Mouse (Mus musculus) granulocyte monocyte progenitor cell, adult 5-6 weeks (primary cell): ENCODE measurements around the gene Thrsp. TPM values are rescaled to one million over a fixed set of nuclear protein-coding genes. Genes with fewer than 3 reads are reported as not detected.
A peak's percentile ranks its signal among the peaks of the same experiment; 100 is the strongest.
"Not testable (repeated sequence)": the region's sequence is repeated elsewhere in the genome, so short reads cannot be mapped to it uniquely, and the experiment has no call there.

ENCODE experiments used
- ATAC-seq: replicated peaks from 2 replicates; pipeline ENCODE4 v1.8.0; 2016; ENCODE audit warnings: mild to moderate bottlenecking, moderate TSS enrichment, inconsistent platforms; ENCODE audit not compliant: poor library complexity, severe bottlenecking
- total RNA-seq, 2 experiments: library from RNA; stranded (forward) in 1 of 2; stranded (reverse) in 1 of 2; fragments of 200-712, 200-1000 nt in 1 of 2; fragments of >200 nt in 1 of 2; fragmentation: Nextera tagmentation in 1 of 2; gene quantifications; 2 replicates each; pipeline ENCODE4 v1.2.3; 2014 to 2017

Thrsp gene
- total RNA-seq (2014; fragmentation: Nextera tagmentation) (not detected in 2 replicates), total RNA-seq (2017) (not detected in 2 replicates)

DNA sequence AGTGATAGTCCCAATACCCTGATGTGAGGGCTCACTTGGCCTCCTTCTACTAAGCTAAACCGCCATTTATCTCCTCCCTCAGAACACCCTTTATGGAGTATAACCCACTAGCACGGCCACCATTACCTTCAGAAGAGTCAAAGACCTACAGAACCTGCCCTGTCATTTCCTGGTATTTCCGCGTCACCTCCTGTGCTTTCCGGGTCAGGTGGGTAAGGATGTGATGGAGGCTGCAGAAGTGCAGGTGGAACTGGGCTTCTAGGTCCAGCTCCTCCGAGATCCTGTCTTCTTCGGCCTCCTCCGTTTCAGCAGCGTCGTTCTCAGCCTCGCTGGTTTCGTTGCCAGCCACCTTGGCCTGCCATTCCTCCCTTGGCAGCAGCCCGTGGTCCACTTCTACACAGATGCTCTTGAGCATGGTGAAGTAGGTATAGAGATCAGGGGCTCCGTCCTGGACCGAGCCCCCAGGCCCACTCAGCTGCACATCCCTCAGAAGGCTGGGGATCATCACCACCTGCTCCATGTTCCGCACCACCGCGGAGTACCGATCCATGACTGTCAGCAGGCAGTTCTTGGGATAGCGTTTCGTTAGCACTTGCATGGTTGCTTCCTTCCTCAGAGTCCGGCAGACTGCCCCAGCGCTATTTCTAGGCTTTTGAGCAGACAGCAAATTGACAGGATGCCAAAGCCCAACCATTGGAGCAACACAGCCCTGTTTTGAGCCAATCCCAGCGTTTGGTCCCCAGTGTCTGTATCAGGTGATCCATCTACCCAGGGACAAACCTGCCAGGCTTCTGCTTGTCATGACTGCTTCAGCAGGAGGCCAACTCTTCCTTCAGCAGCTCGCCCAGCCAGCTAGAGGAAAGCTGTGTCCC is at the start of gene Thrsp:
Thrsp (minus strand) TSS at position 825 of the 872 bp plus-strand sequence.
- ATAC-seq: no peak

DNA sequence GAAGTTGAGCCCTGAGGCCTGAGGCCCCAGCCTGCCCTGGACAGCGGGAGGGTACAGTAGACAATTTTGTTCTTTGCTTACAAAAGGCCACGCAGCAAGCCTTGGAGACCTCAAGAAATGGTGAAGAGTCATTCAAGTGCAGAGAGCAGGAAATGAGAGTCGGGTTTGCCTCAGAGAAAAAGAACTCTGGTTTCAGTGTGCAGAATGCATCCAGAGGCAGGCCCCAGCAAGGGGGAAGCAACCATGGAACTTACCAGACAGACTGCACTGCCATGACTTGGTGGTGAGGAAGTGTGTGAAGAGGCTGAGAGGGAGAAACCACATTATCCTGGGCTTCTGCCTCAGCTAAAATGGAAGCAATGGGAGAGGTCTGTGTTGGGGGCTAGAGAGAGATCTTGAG is 38.0 kb upstream of the Thrsp start:
- ATAC-seq: peak; percentile 54

DNA sequence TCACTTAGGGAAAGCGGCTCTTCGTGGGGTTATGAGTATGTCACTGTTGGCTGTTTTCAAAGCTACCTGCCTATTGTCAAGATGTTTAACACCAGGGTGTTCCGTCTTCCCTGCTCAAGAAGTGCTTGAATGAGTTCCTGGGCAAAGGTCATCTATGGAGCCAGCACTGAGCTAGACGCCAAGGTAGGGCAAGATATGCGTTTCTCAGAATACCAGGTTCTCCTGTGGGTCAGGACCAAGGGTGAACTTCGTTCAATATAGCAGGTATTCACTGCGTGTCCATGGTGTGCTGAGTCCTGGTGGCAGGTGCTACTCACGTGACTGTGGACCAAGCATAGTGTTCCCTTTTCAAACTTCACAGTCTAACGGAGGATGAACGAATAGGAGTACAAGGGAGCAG is 37.3 kb upstream of the Thrsp start:
- ATAC-seq: no peak

DNA sequence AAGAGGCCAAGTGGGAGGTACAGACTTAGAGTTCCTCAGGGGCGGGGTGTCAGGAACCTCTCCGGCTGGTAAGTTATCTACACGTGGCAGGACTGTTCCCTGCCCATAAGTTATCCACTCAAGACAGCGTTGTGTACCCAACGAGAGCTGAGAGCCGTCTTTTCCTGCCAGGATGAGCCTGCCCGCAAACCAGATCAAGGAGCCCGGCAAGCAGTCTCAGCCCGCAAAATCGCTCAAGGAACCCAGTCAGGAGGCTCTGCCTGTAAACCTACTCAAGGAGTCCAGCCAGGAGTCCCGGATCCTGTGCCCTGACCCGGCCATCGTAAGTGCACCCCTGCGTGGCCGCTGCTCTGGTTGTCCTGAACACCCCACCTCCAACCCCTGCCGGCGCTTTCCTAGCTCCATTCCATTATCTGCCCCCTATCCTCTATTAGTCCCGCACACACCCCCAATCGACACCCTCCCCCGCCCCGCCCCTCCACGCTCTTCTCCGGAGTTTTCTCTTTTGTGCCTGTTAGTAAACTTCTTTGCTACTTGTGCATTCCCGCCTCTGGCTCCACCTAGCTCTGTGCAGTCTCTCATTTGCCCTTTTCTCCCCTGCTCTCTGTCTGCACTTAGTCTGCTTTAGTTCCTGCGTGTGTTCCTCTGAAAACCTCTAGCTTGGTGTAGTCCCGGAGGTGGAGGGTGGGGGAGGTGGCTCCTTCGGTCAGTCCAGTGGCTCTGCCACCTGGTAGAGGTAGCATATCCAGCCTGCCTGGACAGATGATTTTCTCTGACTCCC is 35.8 kb upstream of the Thrsp start:
- ATAC-seq: peak; percentile 71

DNA sequence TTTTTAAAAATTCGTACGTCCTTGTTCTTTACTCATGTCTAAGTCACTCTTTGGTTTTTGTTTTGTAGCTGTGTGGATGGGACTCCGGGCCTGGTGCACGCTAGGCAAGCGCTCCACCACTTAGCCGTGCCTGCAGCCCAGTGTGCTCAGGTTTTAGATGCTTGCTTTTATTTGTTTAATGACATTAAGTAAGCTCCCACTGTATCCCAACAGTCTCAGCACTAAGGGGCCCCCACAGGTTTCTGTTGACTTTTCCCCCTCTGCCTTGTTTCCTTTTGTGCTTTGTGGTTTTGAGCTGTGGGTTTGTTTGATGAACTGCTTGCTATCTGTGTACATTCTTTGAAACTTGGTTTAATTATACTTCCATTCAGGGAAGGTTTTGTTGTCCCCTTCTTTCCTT is 34.7 kb upstream of the Thrsp start:
- no peak for ATAC-seq

DNA sequence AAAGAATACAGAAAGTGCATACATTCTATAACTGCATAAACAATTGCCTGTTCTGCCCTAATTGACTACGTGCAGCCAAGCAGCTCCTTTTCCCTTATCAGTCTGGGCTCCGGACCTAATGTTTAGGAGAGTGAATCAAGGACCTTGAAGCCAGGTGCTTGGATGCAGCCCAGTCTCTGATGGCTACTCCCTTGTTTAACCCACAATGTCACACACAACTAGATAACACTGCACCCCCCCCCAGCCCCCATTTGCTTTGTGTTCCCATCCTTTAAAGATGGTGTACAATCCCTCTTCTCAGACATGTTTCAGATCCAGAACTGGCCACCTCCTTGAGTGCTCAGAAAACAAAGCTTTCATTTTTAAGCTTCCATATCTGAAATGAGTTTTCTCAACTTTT is 33.5 kb upstream of the Thrsp start, which contains the start of gene Kctd14:
Kctd14 (plus strand) TSS at position 301 of the 400 bp plus-strand sequence.
- ATAC-seq: not testable (repeated sequence)

DNA sequence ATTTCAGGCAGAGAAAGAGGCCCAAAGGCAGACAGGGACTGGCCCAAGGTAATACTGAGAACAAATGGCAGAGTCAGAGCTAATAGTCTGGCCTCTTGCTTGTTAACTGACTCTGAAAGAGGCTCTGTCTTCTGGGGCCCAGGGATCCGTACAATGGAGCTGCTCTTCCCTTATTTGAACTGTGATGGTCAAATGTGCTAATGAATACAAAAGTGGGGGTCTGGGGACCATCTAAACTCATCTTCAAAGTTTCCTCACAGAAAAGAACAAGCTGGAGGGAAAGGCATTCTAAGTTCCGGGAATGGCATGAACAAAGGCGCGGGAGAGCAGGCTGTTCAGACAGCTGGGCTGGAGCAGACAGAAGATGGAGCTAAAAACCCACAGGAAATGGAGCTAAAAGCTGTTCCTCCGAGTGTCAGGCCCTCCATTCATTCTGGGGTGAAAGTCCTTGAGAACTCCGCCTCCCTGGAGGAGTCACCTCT is 29.6 kb upstream of the Thrsp start:
- ATAC-seq: no peak

DNA sequence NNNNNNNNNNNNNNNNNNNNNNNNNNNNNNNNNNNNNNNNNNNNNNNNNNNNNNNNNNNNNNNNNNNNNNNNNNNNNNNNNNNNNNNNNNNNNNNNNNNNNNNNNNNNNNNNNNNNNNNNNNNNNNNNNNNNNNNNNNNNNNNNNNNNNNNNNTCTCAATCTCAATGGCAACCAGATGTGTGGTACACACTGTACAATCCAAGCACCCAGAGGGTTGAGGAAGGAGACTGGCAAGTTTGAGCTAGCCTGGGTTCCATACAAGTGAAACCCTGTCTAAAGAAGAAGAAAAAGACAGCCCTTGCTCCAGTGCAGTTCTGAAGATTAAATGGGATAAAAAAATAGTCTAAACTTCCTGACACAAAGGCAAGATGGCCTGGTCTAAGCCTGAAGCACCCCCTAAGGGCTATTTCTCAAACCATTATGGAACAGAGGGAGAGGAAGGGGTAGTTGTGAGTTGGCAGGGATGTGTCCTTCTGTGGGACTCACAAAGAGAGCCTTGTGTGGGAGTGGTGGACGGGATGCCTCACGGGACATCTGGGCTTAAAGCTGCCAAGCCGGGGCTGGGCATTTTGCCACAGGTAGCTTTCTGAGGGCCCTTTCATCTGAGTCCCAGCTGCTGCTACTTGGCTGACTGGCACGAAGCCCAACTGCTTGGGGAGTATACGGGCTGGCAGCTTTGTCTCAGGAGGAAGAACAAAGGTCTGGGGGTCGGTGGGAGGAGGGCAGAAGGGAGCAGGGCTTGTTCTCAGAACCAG is 28.8 kb upstream of the Thrsp start:
- peak; percentile 9; the same call in 1 of the 2 replicates for ATAC-seq

DNA sequence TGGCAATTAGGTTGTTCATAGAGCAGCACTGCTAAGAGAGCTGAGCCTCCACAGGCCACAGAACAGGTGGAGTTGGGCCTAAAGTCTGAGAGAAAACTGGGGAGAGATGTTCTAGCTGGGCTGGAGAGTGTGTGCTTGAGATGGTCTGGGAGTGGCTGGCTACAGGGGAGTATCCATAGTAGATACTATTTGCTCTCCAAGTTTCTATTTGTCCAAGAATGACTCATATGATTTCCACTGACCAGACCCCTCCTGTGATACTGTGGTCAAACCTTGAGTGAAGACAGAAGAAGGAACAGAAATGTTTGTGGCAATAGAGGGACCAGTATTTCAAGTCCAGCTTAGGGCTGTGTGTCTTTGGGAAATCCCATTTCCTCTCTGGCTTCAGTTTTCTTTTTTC is 21.5 kb upstream of the Thrsp start:
- ATAC-seq: peak; percentile 42; the same call in 1 of the 2 replicates

DNA sequence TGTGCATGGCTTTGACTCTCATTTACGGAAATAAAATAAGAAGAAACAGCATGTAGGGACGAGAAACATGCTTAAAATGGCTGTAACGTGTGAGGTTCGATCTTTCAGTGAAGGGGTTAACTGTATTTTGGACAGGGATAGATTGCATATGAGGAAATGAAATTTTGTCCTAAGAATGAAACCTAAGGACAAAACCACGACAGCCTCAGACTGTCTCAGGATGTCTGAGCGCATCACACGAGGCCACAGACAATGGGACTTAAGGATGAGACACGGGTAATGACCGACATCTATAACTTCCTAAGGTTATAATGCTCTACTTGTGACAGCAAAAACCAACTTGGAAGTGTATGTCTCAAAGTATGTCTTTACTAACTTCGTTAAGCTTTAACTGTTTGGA is 17.0 kb upstream of the Thrsp start:
- ATAC-seq: peak; percentile 77

DNA sequence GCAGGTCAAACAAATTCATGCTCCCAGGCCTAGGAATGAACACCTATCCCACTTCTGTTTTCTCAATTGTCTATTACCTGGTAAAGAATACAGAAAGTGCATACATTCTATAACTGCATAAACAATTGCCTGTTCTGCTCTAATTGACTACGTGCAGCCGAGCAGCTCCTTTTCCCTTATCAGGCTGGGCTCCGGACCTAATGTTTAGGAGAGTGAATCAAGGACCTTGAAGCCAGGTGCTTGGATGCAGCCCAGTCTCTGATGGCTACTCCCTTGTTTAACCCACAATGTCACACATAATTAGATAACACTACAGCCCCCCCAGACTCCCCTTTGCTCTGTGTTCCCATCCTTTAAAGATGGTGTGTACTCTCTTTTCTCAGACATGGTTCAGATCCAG is 16.0 kb upstream of the Thrsp start:
- not testable (repeated sequence) for ATAC-seq

DNA sequence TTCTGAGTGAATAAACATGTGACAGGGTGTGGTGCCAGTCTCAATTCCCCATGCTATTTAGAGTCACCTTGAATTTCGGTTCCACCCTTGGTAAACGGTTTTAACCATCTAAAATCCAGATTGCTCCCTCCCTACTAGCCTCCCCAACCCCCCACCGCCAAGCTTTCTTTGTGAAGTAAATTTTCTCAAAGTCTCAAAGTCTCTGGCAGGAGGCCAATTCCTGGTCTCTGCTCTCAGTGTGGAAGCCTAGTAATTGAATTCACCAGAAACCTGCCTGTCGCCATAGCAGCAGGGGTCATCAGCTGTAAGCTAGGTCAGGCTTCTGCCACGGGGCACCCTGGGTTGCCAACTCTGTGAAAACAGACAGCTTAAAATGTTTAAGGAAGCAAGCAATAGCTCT is 12.2 kb upstream of the Thrsp start:
- ATAC-seq: peak; percentile 36

DNA sequence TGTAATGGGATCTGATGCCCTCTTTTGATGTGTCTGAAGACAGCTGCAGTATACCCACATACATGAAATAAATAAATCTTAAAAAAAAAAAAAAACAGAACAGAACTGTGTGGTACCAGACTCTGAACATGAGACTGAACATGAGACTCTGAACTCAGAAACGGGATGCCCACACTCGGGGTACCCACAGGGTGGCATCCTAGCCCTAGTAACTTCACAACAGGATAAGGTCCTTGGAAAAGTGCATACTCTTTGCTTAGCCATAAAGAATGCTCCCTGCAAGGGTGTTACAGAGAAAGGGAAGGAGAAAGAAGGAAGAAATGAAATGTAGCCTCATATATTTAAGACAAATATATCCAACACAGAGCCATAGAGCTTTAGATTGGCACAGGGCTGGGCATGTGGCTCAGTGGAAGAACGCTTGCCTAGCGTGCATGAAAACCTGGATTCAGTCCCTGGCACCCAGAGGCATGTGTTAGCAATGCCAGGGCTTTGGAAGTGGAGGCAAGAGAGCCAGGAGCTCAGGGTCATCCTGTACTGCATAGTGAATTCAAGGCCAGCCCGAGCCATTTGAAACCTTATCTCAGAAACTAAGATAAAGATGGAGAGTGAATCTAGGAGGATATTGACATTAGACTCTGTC is 10.4 kb upstream of the Thrsp start:
- no peak for ATAC-seq

DNA sequence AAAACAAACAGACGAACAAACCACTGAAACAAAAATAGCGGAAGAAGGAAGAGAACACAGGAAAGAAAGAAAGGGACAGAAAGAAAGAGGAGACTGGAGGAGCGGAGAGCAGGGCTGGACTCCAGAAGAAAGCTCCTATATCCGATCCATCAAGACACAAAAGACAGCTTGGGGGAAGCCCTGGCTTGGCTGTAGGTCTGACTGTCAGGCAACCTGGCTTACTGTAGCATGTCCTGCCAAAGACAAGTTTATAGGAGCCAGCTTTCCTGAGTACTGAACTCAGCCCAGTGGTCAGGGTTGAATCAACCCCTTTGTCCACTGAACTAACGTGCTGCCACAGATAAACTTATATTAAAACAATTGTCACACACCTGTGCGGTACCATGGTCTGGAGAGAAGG is 9.8 kb upstream of the Thrsp start:
- no peak for ATAC-seq

DNA sequence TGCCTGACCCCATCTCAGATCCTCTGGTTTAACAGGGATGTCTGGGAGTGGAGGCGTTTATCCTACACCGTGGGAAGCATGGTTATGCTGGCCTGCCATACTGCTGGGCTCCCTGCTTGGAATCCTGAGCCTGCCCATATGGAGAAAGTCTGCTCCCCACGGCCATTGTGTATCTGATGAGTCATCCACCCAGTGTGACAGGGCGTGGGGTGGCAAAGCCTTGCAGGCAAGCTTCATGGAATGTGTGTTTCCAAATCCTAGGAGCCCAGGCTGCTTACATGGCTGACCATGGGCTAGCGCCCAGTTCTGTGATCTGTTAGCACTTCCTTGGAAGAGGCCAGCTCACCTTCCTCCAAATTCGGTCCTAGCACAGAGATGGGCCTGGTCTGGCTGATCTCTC is 9.0 kb upstream of the Thrsp start:
- no peak; the same call in 1 of the 2 replicates for ATAC-seq

DNA sequence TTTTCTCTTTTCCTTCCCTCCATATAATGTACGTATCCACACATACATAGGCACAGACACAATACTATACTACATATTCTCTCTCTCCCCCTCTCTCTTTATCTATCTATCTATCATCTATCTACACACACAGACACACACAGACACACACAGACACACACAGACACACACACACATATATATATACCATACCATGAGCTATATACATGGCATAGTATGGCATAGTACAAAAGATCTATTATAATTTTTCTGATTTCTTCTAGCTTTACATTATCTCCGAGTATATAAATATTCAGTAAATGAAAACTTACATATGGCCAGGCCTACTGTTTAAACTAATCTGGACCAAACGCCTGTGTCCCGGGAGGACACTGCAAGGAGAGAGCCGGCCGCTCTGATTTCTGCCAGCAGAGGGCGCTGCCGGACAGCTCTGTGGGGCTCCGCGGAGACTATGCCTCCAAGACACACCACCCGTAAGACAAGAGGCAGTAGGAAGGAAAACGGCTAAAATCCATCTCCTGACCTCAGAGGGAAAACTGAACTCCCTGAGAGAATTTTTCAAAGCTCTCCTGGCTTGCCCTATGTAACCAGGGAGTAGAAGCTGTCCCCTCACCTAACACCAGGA is 7.2 kb upstream of the Thrsp start:
- ATAC-seq: peak; percentile 90

DNA sequence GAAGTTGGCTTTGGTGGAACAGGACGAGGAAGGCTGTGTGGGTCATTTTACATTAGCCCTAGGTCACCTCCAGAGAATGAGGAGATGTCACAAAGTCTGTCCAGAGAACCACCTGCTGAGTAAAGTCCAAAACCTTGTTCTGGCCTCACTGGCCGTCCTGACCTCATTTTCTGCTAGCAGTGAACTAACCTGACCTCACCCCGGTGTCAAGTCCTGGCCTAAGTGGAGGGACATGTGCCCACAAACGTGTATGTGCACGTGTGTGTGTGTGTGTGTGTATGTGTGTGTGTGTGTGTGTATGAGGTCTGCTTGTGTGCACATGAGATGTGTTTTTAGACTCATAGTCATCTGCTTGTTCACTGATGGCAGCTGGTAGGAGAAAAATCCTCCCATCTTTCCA is 6.2 kb upstream of the Thrsp start:
- ATAC-seq: no peak

DNA sequence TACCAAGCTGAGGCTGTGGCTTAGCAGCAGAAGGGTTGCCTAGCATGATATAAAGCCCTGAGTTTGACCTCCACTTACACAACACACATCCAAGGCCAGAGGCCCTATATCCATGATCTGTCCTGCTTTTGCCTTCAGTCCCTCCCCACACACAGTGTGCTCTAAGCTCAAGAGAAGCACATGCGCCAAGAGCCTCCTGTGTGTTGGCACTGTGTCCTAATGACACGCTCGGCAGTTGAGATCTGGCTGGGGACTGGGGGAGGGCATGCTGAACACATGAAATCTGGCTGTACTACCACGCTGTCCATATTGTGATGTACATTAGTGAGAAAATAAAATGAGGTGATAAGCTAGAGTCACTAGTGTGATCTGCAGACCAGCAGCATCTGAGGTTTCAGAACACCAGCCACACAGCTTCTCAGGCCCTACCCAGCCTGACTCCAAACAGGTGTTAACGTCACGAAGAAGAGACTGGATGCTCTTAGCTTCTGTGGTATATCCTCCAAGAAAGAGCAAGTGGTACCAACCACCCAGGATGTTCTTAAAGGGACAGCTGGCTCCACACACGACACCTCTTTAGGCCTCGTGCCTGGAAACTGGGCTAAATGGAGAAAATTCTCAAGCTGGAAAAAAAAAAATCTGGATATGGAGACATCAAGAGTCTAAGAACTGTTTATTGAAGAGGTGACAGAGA is 3.6 kb upstream of the Thrsp start:
- no peak for ATAC-seq

DNA sequence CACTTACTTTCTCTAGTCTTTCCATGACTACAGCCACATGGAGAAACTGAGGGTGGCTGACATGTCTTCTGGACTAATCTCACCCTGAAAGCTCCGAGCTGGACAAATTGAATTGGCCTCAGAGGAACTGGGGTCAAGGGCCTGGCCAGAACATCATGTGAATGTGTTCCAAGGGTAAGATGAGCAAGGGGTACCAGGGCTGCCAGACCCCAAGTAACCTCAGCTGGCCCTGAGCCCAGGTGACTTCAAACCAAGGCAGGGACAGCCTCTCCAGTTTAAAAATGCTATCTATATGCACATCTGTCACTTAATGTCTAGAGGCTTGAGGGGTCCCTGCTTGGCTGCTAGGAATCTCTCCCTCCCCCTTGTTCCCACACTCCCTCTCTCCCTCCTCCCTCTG is 2.9 kb upstream of the Thrsp start:
- ATAC-seq: no peak
